Mouse (Mus musculus) MEL (cell line): ENCODE results near the gene Gnao1. TPM values are rescaled to one million over a fixed set of nuclear protein-coding genes. Genes with fewer than 3 reads are reported as not detected.

ENCODE experiments used
- DNase-seq: peaks from one replicate; pipeline ENCODE4 v3.0.0; 2011; ENCODE audit warnings: low read depth, low spot score
- H3K27ac ChIP-seq: 2 replicates; pipeline ENCODE4 v1.5.1; 2012; ENCODE audit warnings: low read depth, mild to moderate bottlenecking, control low read depth, low read length, moderate library complexity; ENCODE audit not compliant: control insufficient read depth
- H3K27me3 ChIP-seq, 2 experiments: fragments of 150-350 bp in 1 of 2; sonication (generic) in 1 of 2; 2 replicates each; pipeline ENCODE4 v1.6.1; 2012; ENCODE audit warnings: low read length in 2 of 2, mild to moderate bottlenecking in 2 of 2, improper control_type of control experiment in 1 of 2, moderate library complexity in 1 of 2; ENCODE audit not compliant: insufficient read depth in 2 of 2, control insufficient read depth in 1 of 2
- H3K36me3 ChIP-seq, 2 experiments: 2 replicates each; pipeline ENCODE4 v1.6.1; 2012 to 2014; ENCODE audit warnings: low read length in 2 of 2, improper control_type of control experiment in 1 of 2, inconsistent platforms in 1 of 2, mild to moderate bottlenecking in 1 of 2; ENCODE audit not compliant: insufficient read depth in 2 of 2, control insufficient read depth in 1 of 2
- H3K4me1 ChIP-seq, 2 experiments: fragments of 150-350 bp in 1 of 2; sonication (generic) in 1 of 2; 2 replicates each; pipeline ENCODE4 v1.6.1; 2012; ENCODE audit warnings: low read length in 2 of 2, improper control_type of control experiment in 1 of 2, mild to moderate bottlenecking in 1 of 2; ENCODE audit not compliant: insufficient read depth in 2 of 2, control insufficient read depth in 1 of 2
- H3K4me3 ChIP-seq, 2 experiments: fragments of 150-350 bp in 1 of 2; sonication (generic) in 1 of 2; 2 replicates each; pipeline ENCODE4 v1.5.1; 2012; ENCODE audit warnings: low read depth in 2 of 2, low read length in 2 of 2, mild to moderate bottlenecking in 2 of 2, moderate library complexity in 2 of 2, control low read depth in 1 of 2, improper control_type of control experiment in 1 of 2; ENCODE audit not compliant: control insufficient read depth in 1 of 2, insufficient read depth in 1 of 2
- H3K79me2 ChIP-seq: 2 replicates; pipeline ENCODE4 v1.6.1; 2012; ENCODE audit warnings: mild to moderate bottlenecking, low read length, moderate library complexity; ENCODE audit not compliant: control insufficient read depth, poor library complexity, insufficient read depth
- H3K9ac ChIP-seq: 2 replicates; pipeline ENCODE4 v1.6.1; 2012; ENCODE audit warnings: low read depth, mild to moderate bottlenecking, control low read depth, low read length, moderate library complexity; ENCODE audit not compliant: control insufficient read depth, poor library complexity, severe bottlenecking
- H3K9me3 ChIP-seq: fragments of 150-350 bp; sonication (generic); replicated peaks from 2 replicates; pipeline ENCODE4 v1.6.1; 2012; ENCODE audit warnings: mild to moderate bottlenecking, low read length, improper control_type of control experiment, moderate library complexity; ENCODE audit not compliant: insufficient read depth
- BHLHE40 ChIP-seq: IDR thresholded peaks from 2 replicates; pipeline ENCODE4 v1.6.1; 2012; ENCODE audit warnings: low read depth, mild to moderate bottlenecking, inconsistent platforms, low read length, improper control_type of control experiment, borderline replicate concordance
- CHD1 ChIP-seq: IDR thresholded peaks from 2 replicates; pipeline ENCODE4 v1.6.1; 2012; ENCODE audit warnings: low read depth, mild to moderate bottlenecking, inconsistent platforms, low read length, improper control_type of control experiment
- EP300 ChIP-seq, 2 experiments: IDR thresholded peaks; 2 replicates each; pipeline ENCODE4 v1.6.1; 2011; ENCODE audit warnings: improper control_type of control experiment in 2 of 2, low read length in 2 of 2, low read depth in 1 of 2, mild to moderate bottlenecking in 1 of 2
- ETS1 ChIP-seq: IDR thresholded peaks from 2 replicates; pipeline ENCODE4 v1.6.1; 2012; ENCODE audit warnings: low read depth, mild to moderate bottlenecking, inconsistent platforms, low read length, improper control_type of control experiment, moderate library complexity
- GABPA ChIP-seq: IDR thresholded peaks from 2 replicates; pipeline ENCODE4 v1.6.1; 2012; ENCODE audit warnings: low read depth, mild to moderate bottlenecking, inconsistent platforms, low read length, improper control_type of control experiment, moderate library complexity
- GATA1 ChIP-seq: IDR thresholded peaks from 2 replicates; pipeline ENCODE4 v1.6.1; 2011; ENCODE audit warnings: low read depth, low read length, improper control_type of control experiment
- JUND ChIP-seq: IDR thresholded peaks from 2 replicates; pipeline ENCODE4 v1.6.1; 2011; ENCODE audit warnings: low read depth, mild to moderate bottlenecking, improper control_type of control experiment, low read length
- KAT2A ChIP-seq: conservative IDR thresholded peaks from 2 replicates; pipeline ENCODE4 v1.6.1; 2012; ENCODE audit warnings: low read depth, low read length, improper control_type of control experiment, inconsistent platforms
- MAX ChIP-seq: IDR thresholded peaks from 2 replicates; pipeline ENCODE4 v1.6.1; 2011; ENCODE audit warnings: low read length, improper control_type of control experiment
- MXI1 ChIP-seq: IDR thresholded peaks from 2 replicates; pipeline ENCODE4 v1.6.1; 2011; ENCODE audit warnings: mild to moderate bottlenecking, low read depth, low read length, improper control_type of control experiment
- MYB ChIP-seq: IDR thresholded peaks from 2 replicates; pipeline ENCODE4 v1.6.1; 2011; ENCODE audit warnings: mild to moderate bottlenecking, low read depth, low read length, improper control_type of control experiment
- MYC ChIP-seq: IDR thresholded peaks from 2 replicates; pipeline ENCODE4 v1.6.1; 2011; ENCODE audit warnings: low read depth, mild to moderate bottlenecking, low read length, improper control_type of control experiment, moderate library complexity
- NELFE ChIP-seq: IDR thresholded peaks from 2 replicates; pipeline ENCODE4 v1.6.1; 2011; ENCODE audit warnings: low read depth, low read length, improper control_type of control experiment
- POLR2A ChIP-seq, 2 experiments: IDR thresholded peaks; 2 replicates each; pipeline ENCODE4 v1.6.1; 2011 to 2012; ENCODE audit warnings: low read length in 2 of 2, mild to moderate bottlenecking in 2 of 2, control low read depth in 1 of 2, improper control_type of control experiment in 1 of 2, low read depth in 1 of 2, moderate library complexity in 1 of 2; ENCODE audit not compliant: control insufficient read depth in 1 of 2, insufficient read depth in 1 of 2, poor library complexity in 1 of 2
- POLR2AphosphoS2 ChIP-seq: IDR thresholded peaks from 2 replicates; pipeline ENCODE4 v1.6.1; 2011; ENCODE audit warnings: low read length, improper control_type of control experiment
- POLR2AphosphoS5 ChIP-seq: IDR thresholded peaks from 2 replicates; pipeline ENCODE4 v1.6.1; 2012; ENCODE audit warnings: low read depth, borderline replicate concordance, mild to moderate bottlenecking, inconsistent platforms, low read length, moderate library complexity, mixed read lengths
- SIN3A ChIP-seq: IDR thresholded peaks from 2 replicates; pipeline ENCODE4 v1.6.1; 2012; ENCODE audit warnings: low read length, improper control_type of control experiment, inconsistent platforms
- SMC3 ChIP-seq: IDR thresholded peaks from 2 replicates; pipeline ENCODE4 v1.6.1; 2011; ENCODE audit warnings: low read depth, low read length, improper control_type of control experiment
- TAL1 ChIP-seq: IDR thresholded peaks from 2 replicates; pipeline ENCODE4 v1.6.1; 2012; ENCODE audit warnings: mild to moderate bottlenecking, inconsistent platforms, low read length, moderate library complexity, mixed read lengths
- TBP ChIP-seq: IDR thresholded peaks from 2 replicates; pipeline ENCODE4 v1.8.0; 2011; ENCODE audit warnings: low read depth, low read length, improper control_type of control experiment
- TCF12 ChIP-seq: IDR thresholded peaks from 2 replicates; pipeline ENCODE4 v1.6.1; 2014; ENCODE audit warnings: low read depth, mild to moderate bottlenecking, inconsistent platforms, low read length, improper control_type of control experiment, moderate library complexity
- UBTF ChIP-seq: IDR thresholded peaks from 2 replicates; pipeline ENCODE4 v1.6.1; 2012; ENCODE audit warnings: low read depth, mild to moderate bottlenecking, inconsistent platforms, low read length, improper control_type of control experiment, moderate library complexity, borderline replicate concordance; ENCODE audit not compliant: insufficient read depth
- USF1 ChIP-seq: IDR thresholded peaks from 2 replicates; pipeline ENCODE4 v1.6.1; 2014; ENCODE audit warnings: low read depth, mild to moderate bottlenecking, inconsistent platforms, low read length, improper control_type of control experiment, moderate library complexity
- ZMIZ1 ChIP-seq: IDR thresholded peaks from 2 replicates; pipeline ENCODE4 v1.6.1; 2012; ENCODE audit warnings: low read depth, mild to moderate bottlenecking, inconsistent platforms, low read length, improper control_type of control experiment, moderate library complexity
- polyA plus RNA-seq, 2 experiments: library from polyadenylated mRNA; stranded (reverse) in 1 of 2; unstranded in 1 of 2; fragments of >175 nt in 1 of 2; fragments of >200 nt in 1 of 2; gene quantifications; 2 replicates each; pipeline versions ENCODE4 v1.2.1 to v1.2.4; 2012; ENCODE audit warnings: low replicate concordance in 2 of 2, low read depth in 1 of 2; ENCODE audit not compliant: insufficient read length in 2 of 2, insufficient read depth in 1 of 2, missing spikeins in 1 of 2
- total RNA-seq: library from RNA; depleted of rRNA; stranded (reverse); fragments of 300-350 nt; gene quantifications from 2 replicates; pipeline ENCODE4 v1.2.3, GENCODE M21; 2012

Gene Gnao1
- total and polyA plus RNA-seq, 3 experiments = 0.03 TPM; not detected in 2

GRCm38 (mm10) chr8:94010101-94010705, 200.4 kb downstream of the Gnao1 start:
- TF ChIP-seq BHLHE40 = no peak
- TF ChIP-seq ZMIZ1 = no peak
- no peak for TF ChIP-seq SMC3
- TF ChIP-seq GABPA = no peak
- peak; percentile 44; the same call in 1 of the 2 replicates for TF ChIP-seq JUND
- TF ChIP-seq, all 39 proteins: peak for 1
- peak overlapping the region; percentile 37 for H3K27ac ChIP-seq
- DNase-seq = peak; percentile 47
- peaks cover 49% of the 10 kb centered on the region for H3K79me2 ChIP-seq
- no peaks in the 10 kb centered on the region for H3K27me3 ChIP-seq
- peak overlapping the region; percentile 25 to 97; a peak in 3 of 4 replicates for H3K4me3 ChIP-seq
- H3K4me1 ChIP-seq = peaks cover 16 to 20% of the 10 kb centered on the region in 2 experiments
- peaks cover 2 to 22% of the 10 kb centered on the region in 2 experiments for H3K36me3 ChIP-seq
- H3K9ac ChIP-seq = peak overlapping the region; percentile 99
- H3K9me3 ChIP-seq = no peaks in the 10 kb centered on the region

- peak; percentile 83 for TF ChIP-seq SIN3A
- no peak for TF ChIP-seq JUND
- peak; percentile 85 for TF ChIP-seq MXI1
- 0 out of 2 replicates have a peak, but pooled peaks have one; percentile 12 for TF ChIP-seq MYB
- TF ChIP-seq POLR2AphosphoS5 = no peak
- no peak for TF ChIP-seq GABPA
- no peak for TF ChIP-seq KAT2A
- no peak; the same call in 1 of the 2 replicates for TF ChIP-seq POLR2AphosphoS2
- peak in 1 of 2 experiments; percentile 48; a peak in 1 of 4 replicates for TF ChIP-seq POLR2A (IDR thresholded peaks at IDR 0.05; ENCODE audit: control insufficient read depth in 1 of 2, insufficient read depth in 1 of 2, low read depth in 1 of 2, low read length in 2 of 2, poor library complexity in 1 of 2)
- 0 out of 2 replicates have a peak, but pooled peaks have one; percentile 46 for TF ChIP-seq CHD1
- peak; percentile 67; the same call in 1 of the 2 replicates for TF ChIP-seq ETS1
- TF ChIP-seq GATA1 = peak; percentile 65
- TF ChIP-seq TCF12 = peak; percentile 56; the same call in 1 of the 2 replicates
- TF ChIP-seq TBP = peak; percentile 66; the same call in 1 of the 2 replicates
- no peak for TF ChIP-seq UBTF
- TF ChIP-seq USF1 = no peak
- peak; percentile 60; the same call in 1 of the 2 replicates for TF ChIP-seq MAX
- peak; percentile 79; the same call in 1 of the 2 replicates for TF ChIP-seq MYC
- TF ChIP-seq BHLHE40 = 0 out of 2 replicates have a peak, but pooled peaks have one; percentile 34
- TF ChIP-seq EP300 (IDR thresholded peaks at IDR 0.05; ENCODE audit: low read depth in 1 of 2, low read length in 2 of 2) = peak; percentile 8 to 69; a peak in 3 of 4 replicates
- peak; percentile 76 for TF ChIP-seq TAL1
- no peak for TF ChIP-seq NELFE
- Histone ChIP-seq H3K79me2 (peaks cover 46% of the 10 kb centered on the region), H3K9me3 (no peaks in the 10 kb centered on the region), H3K27me3 (no peaks in the 10 kb centered on the region), H3K4me3 (peak overlapping the region; percentile 78 to 97), H3K4me1 (peaks cover 16 to 20% of the 10 kb centered on the region in 2 experiments), H3K27ac (peak overlapping the region; percentile 94), H3K9ac (peak overlapping the region; percentile 99), H3K36me3 (peaks cover 2 to 22% of the 10 kb centered on the region in 2 experiments)
- DNase-seq = peak; percentile 82
Observed at GRCm38 (mm10) chr8:94011076-94012012, 201.6 kb downstream of the Gnao1 start.
